9 mouse cellular contexts compared by ENCODE assay signal in the genomic region with DNA sequence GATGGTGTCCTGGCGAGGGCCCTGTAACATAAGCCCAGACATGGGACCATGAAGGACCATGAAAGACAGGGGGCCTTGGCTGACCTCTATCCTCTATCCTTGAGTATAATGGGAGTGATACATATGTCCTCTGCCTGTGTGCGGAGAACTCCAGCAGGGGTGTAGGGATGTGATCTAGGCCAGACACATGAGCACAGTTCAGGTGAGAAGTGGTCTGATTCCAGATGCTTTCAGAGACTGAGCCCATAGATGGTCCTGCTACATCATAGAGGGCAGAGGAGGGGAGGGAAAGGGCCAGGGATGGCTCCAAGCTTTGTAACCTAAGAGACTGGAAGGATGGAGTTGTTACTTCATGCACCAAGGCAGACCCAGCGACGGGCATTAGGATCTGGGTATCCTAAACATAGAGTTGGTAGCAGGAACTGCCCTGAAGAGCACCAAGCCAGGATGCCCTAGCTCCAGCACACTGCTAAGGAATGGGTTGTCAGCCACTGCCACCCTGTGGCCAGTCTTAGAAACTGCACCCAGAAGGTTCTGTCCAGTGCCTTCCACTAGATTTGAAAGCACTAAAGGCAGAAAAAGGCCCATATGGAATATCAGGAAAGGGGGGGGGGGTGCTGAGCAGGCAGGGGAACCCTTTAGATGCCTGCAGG. TPM values are rescaled to one million over a fixed set of nuclear protein-coding genes. Genes with fewer than 3 reads are reported as not detected.
A peak's percentile ranks its signal among the peaks of the same experiment; 100 is the strongest.
DNase-seq lines count a peak whose midpoint lies in the region; ATAC-seq and TF ChIP-seq lines count a peak whose summit lies in the region.
"Had no signal": no experiment of that assay in that cellular context is flagged by ENCODE, and none has a peak within 500 bp of the region (broad histone marks: within the 10 kb centered on the region; RNA-seq: fewer than 3 reads in every experiment).

No protein-coding gene starts in this region.

- H3K4me1 ChIP-seq in hindbrain, embryonic 10.5 days (replicated peaks) = peaks cover 24% of the 10 kb centered on the region
- no peaks in the 10 kb centered on the region for H3K4me1 ChIP-seq in midbrain, embryonic 11.5 days (ENCODE audit: control insufficient read depth, insufficient read depth, low read length)
- H3K4me1 ChIP-seq in small intestine, adult 2 months (ENCODE audit: control insufficient read depth, insufficient read depth, insufficient read length, low read length) = peaks cover 6% of the 10 kb centered on the region; the same call in 1 of the 2 replicates

- no peaks in the 10 kb centered on the region for H3K9me3 ChIP-seq in hindbrain, embryonic 10.5 days
- H3K9me3 ChIP-seq in midbrain, embryonic 11.5 days (ENCODE audit: control insufficient read depth, low read length) = no peaks in the 10 kb centered on the region

- ATAC-seq in midbrain, embryonic 11.5 days (ENCODE audit: low FRiP score) = peak; percentile 65

- WGBS in hindbrain, embryonic 10.5 days = 49% methylated on average over 4 of the region's 4 CpGs
- 54% methylated on average over 4 of the region's 4 CpGs for WGBS in midbrain, embryonic 11.5 days
- 52% methylated on average over 4 of the region's 4 CpGs for WGBS in small intestine, adult 2 months

- peak; percentile 48 for DNase-seq in gastrocnemius, adult 18-20 months (ENCODE audit: low spot score)
- no peak for DNase-seq in gastrocnemius, postnatal 4 days (ENCODE audit: low spot score in 2 of 2)
- DNase-seq in adipocyte (ENCODE audit: low spot score) = peak; percentile 78
- DNase-seq in embryo, embryonic 10.5 days (ENCODE audit: low spot score) = peak; percentile 80
- peak; percentile 61 for DNase-seq in hindbrain, embryonic 10.5 days (ENCODE audit: low spot score)
- peak; percentile 47 for DNase-seq in layer of hippocampus, adult 9-11 months
- DNase-seq in midbrain, embryonic 11.5 days (ENCODE audit: low spot score, missing footprints) = peak; percentile 88

- H3K27me3 ChIP-seq in hindbrain, embryonic 10.5 days (ENCODE audit: insufficient read depth, poor library complexity, severe bottlenecking) = no peaks in the 10 kb centered on the region
- H3K27me3 ChIP-seq in midbrain, embryonic 11.5 days (ENCODE audit: control insufficient read depth, insufficient read depth, low read length) = no peaks in the 10 kb centered on the region; the same call in 1 of the 2 replicates
- no peaks in the 10 kb centered on the region for H3K27me3 ChIP-seq in small intestine, adult 2 months (ENCODE audit: control insufficient read depth, insufficient read depth, low read length)

- no peak overlapping the region for H3K9ac ChIP-seq in midbrain, embryonic 11.5 days (ENCODE audit: low read length)

- no peak overlapping the region for H3K4me2 ChIP-seq in midbrain, embryonic 11.5 days

- H3K27ac ChIP-seq in hindbrain, embryonic 10.5 days = no peak overlapping the region
- no peak overlapping the region for H3K27ac ChIP-seq in midbrain, embryonic 11.5 days (ENCODE audit: low read depth, low read length)
- no peak overlapping the region for H3K27ac ChIP-seq in small intestine, adult 2 months (ENCODE audit: insufficient read depth, low read depth, low read length)

- TF ChIP-seq CTCF in small intestine, adult 2 months (IDR thresholded peaks at IDR 0.05; ENCODE audit: extremely low read depth, insufficient read length, insufficient replicate concordance, low read depth, low read length) = peak; percentile 75; the same call in 1 of the 2 replicates

- no peaks in the 10 kb centered on the region for H3K36me3 ChIP-seq in hindbrain, embryonic 10.5 days
- no peaks in the 10 kb centered on the region for H3K36me3 ChIP-seq in midbrain, embryonic 11.5 days (ENCODE audit: control insufficient read depth, insufficient read depth, low read length)
- no peaks in the 10 kb centered on the region for H3K36me3 ChIP-seq in small intestine, adult 2 months (ENCODE audit: control insufficient read depth, insufficient read depth, low read length)
- H3K36me3 ChIP-seq: G1E had no signal

- H3K4me3 ChIP-seq in hindbrain, embryonic 10.5 days = no peak overlapping the region
- H3K4me3 ChIP-seq in midbrain, embryonic 11.5 days (ENCODE audit: low read depth, low read length) = no peak overlapping the region
- H3K4me3 ChIP-seq in small intestine, adult 2 months (ENCODE audit: low read depth, low read length) = no peak overlapping the region

- TF ChIP-seq POLR2A in small intestine, adult 2 months (IDR thresholded peaks at IDR 0.05; ENCODE audit: low read depth, low read length) = no peak

RNA-seq across cellular contexts. Expression of a gene that starts 31.6 kb away (rescaled TPM):
- total RNA-seq in gastrocnemius, adult 18-20 months (2021) = not detected
- total RNA-seq in gastrocnemius, postnatal 4 days (2021) = not detected
- 0.10 TPM in 1 of 2 replicates, not detected in the other for polyA plus RNA-seq in hindbrain, embryonic 10.5 days (2016; fragmentation: Nextera tagmentation; extraction: Ambion mirVana)
- polyA plus RNA-seq in midbrain, embryonic 11.5 days (2014; fragmentation: Nextera tagmentation; extraction: Ambion mirVana) = not detected in 2 replicates
- 16.5 and 51.5 TPM in 2 replicates for polyA plus RNA-seq in small intestine, adult 2 months (2012; rRNA removed)
- total RNA-seq: G1E had no signal
- polyA plus RNA-seq: G1E had no signal

Comparison
In these comparisons a context has a peak if more than half of its experiments do, and no peak if none do; other contexts are left out.
1. DNase-seq: peak in gastrocnemius, adult 18-20 months (single experiment), adipocyte (single experiment), embryo, embryonic 10.5 days (single experiment), hindbrain, embryonic 10.5 days (single experiment), layer of hippocampus, adult 9-11 months (single experiment) and midbrain, embryonic 11.5 days (single experiment); none in gastrocnemius, postnatal 4 days (0 of 2).
2. RNA of a gene that starts 31.6 kb away (polyA plus RNA-seq): 16.5 to 51.5 TPM in small intestine, adult 2 months; 0.10 TPM in hindbrain, embryonic 10.5 days and not detected in midbrain, embryonic 11.5 days; every median in the first group is over 10 times any median in the second.